Mouse (Mus musculus) MEL (cell line): ENCODE data around the gene Entpd5. TPM values are rescaled to one million over a fixed set of nuclear protein-coding genes. Genes with fewer than 3 reads are reported as not detected.

Experiments
- DNase-seq: peaks from one replicate; pipeline ENCODE4 v3.0.0; 2011; ENCODE audit warnings: low read depth, low spot score
- H3K27ac ChIP-seq: 2 replicates; pipeline ENCODE4 v1.5.1; 2012; ENCODE audit warnings: low read depth, mild to moderate bottlenecking, control low read depth, low read length, moderate library complexity; ENCODE audit not compliant: control insufficient read depth
- H3K27me3 ChIP-seq, 2 experiments: fragments of 150-350 bp in 1 of 2; sonication (generic) in 1 of 2; 2 replicates each; pipeline ENCODE4 v1.6.1; 2012; ENCODE audit warnings: low read length in 2 of 2, mild to moderate bottlenecking in 2 of 2, improper control_type of control experiment in 1 of 2, moderate library complexity in 1 of 2; ENCODE audit not compliant: insufficient read depth in 2 of 2, control insufficient read depth in 1 of 2
- H3K36me3 ChIP-seq, 2 experiments: 2 replicates each; pipeline ENCODE4 v1.6.1; 2012 to 2014; ENCODE audit warnings: low read length in 2 of 2, improper control_type of control experiment in 1 of 2, inconsistent platforms in 1 of 2, mild to moderate bottlenecking in 1 of 2; ENCODE audit not compliant: insufficient read depth in 2 of 2, control insufficient read depth in 1 of 2
- H3K4me1 ChIP-seq, 2 experiments: fragments of 150-350 bp in 1 of 2; sonication (generic) in 1 of 2; 2 replicates each; pipeline ENCODE4 v1.6.1; 2012; ENCODE audit warnings: low read length in 2 of 2, improper control_type of control experiment in 1 of 2, mild to moderate bottlenecking in 1 of 2; ENCODE audit not compliant: insufficient read depth in 2 of 2, control insufficient read depth in 1 of 2
- H3K4me3 ChIP-seq, 2 experiments: fragments of 150-350 bp in 1 of 2; sonication (generic) in 1 of 2; 2 replicates each; pipeline ENCODE4 v1.5.1; 2012; ENCODE audit warnings: low read depth in 2 of 2, low read length in 2 of 2, mild to moderate bottlenecking in 2 of 2, moderate library complexity in 2 of 2, control low read depth in 1 of 2, improper control_type of control experiment in 1 of 2; ENCODE audit not compliant: control insufficient read depth in 1 of 2, insufficient read depth in 1 of 2
- H3K79me2 ChIP-seq: 2 replicates; pipeline ENCODE4 v1.6.1; 2012; ENCODE audit warnings: mild to moderate bottlenecking, low read length, moderate library complexity; ENCODE audit not compliant: control insufficient read depth, poor library complexity, insufficient read depth
- H3K9ac ChIP-seq: 2 replicates; pipeline ENCODE4 v1.6.1; 2012; ENCODE audit warnings: low read depth, mild to moderate bottlenecking, control low read depth, low read length, moderate library complexity; ENCODE audit not compliant: control insufficient read depth, poor library complexity, severe bottlenecking
- H3K9me3 ChIP-seq: fragments of 150-350 bp; sonication (generic); replicated peaks from 2 replicates; pipeline ENCODE4 v1.6.1; 2012; ENCODE audit warnings: mild to moderate bottlenecking, low read length, improper control_type of control experiment, moderate library complexity; ENCODE audit not compliant: insufficient read depth
- BHLHE40 ChIP-seq: IDR thresholded peaks from 2 replicates; pipeline ENCODE4 v1.6.1; 2012; ENCODE audit warnings: low read depth, mild to moderate bottlenecking, inconsistent platforms, low read length, improper control_type of control experiment, borderline replicate concordance
- CHD1 ChIP-seq: IDR thresholded peaks from 2 replicates; pipeline ENCODE4 v1.6.1; 2012; ENCODE audit warnings: low read depth, mild to moderate bottlenecking, inconsistent platforms, low read length, improper control_type of control experiment
- CHD2 ChIP-seq: IDR thresholded peaks from 2 replicates; pipeline ENCODE4 v1.6.1; 2011; ENCODE audit warnings: low read length, improper control_type of control experiment
- CTCF ChIP-seq, 3 experiments: IDR thresholded peaks in 2 of 3; conservative IDR thresholded peaks in 1 of 3; 2 replicates each; pipeline ENCODE4 v1.5.1; 2011 to 2012; ENCODE audit warnings: low read length in 3 of 3, low read depth in 2 of 3, mild to moderate bottlenecking in 2 of 3, improper control_type of control experiment in 1 of 3, inconsistent platforms in 1 of 3, mixed read lengths in 1 of 3, moderate library complexity in 1 of 3; ENCODE audit not compliant: control insufficient read depth in 1 of 3, insufficient read depth in 1 of 3, poor library complexity in 1 of 3, severe bottlenecking in 1 of 3
- E2F4 ChIP-seq: IDR thresholded peaks from 2 replicates; pipeline ENCODE4 v1.6.1; 2011; ENCODE audit warnings: low read depth, low read length, improper control_type of control experiment, borderline replicate concordance
- ELF1 ChIP-seq: IDR thresholded peaks from 2 replicates; pipeline ENCODE4 v1.6.1; 2014; ENCODE audit warnings: low read depth, mild to moderate bottlenecking, inconsistent platforms, low read length, improper control_type of control experiment, moderate library complexity
- EP300 ChIP-seq, 2 experiments: IDR thresholded peaks; 2 replicates each; pipeline ENCODE4 v1.6.1; 2011; ENCODE audit warnings: improper control_type of control experiment in 2 of 2, low read length in 2 of 2, low read depth in 1 of 2, mild to moderate bottlenecking in 1 of 2
- ETS1 ChIP-seq: IDR thresholded peaks from 2 replicates; pipeline ENCODE4 v1.6.1; 2012; ENCODE audit warnings: low read depth, mild to moderate bottlenecking, inconsistent platforms, low read length, improper control_type of control experiment, moderate library complexity
- GABPA ChIP-seq: IDR thresholded peaks from 2 replicates; pipeline ENCODE4 v1.6.1; 2012; ENCODE audit warnings: low read depth, mild to moderate bottlenecking, inconsistent platforms, low read length, improper control_type of control experiment, moderate library complexity
- GATA1 ChIP-seq: IDR thresholded peaks from 2 replicates; pipeline ENCODE4 v1.6.1; 2011; ENCODE audit warnings: low read depth, low read length, improper control_type of control experiment
- HCFC1 ChIP-seq: IDR thresholded peaks from 2 replicates; pipeline ENCODE4 v1.6.1; 2012; ENCODE audit warnings: low read depth, mild to moderate bottlenecking, inconsistent platforms, low read length, improper control_type of control experiment, moderate library complexity
- JUND ChIP-seq: IDR thresholded peaks from 2 replicates; pipeline ENCODE4 v1.6.1; 2011; ENCODE audit warnings: low read depth, mild to moderate bottlenecking, improper control_type of control experiment, low read length
- KAT2A ChIP-seq: conservative IDR thresholded peaks from 2 replicates; pipeline ENCODE4 v1.6.1; 2012; ENCODE audit warnings: low read depth, low read length, improper control_type of control experiment, inconsistent platforms
- MAFK ChIP-seq: IDR thresholded peaks from 2 replicates; pipeline ENCODE4 v1.6.1; 2011; ENCODE audit warnings: low read depth, mild to moderate bottlenecking, low read length, improper control_type of control experiment, borderline replicate concordance
- MAX ChIP-seq: IDR thresholded peaks from 2 replicates; pipeline ENCODE4 v1.6.1; 2011; ENCODE audit warnings: low read length, improper control_type of control experiment
- MAZ ChIP-seq: IDR thresholded peaks from 2 replicates; pipeline ENCODE4 v1.6.1; 2012; ENCODE audit warnings: low read depth, mild to moderate bottlenecking, inconsistent platforms, low read length, improper control_type of control experiment
- MEF2A ChIP-seq: IDR thresholded peaks from 2 replicates; pipeline ENCODE4 v1.6.1; 2014; ENCODE audit warnings: low read depth, mild to moderate bottlenecking, inconsistent platforms, low read length, improper control_type of control experiment; ENCODE audit not compliant: poor library complexity, insufficient replicate concordance, severe bottlenecking; ENCODE audit errors: extremely low read depth
- MXI1 ChIP-seq: IDR thresholded peaks from 2 replicates; pipeline ENCODE4 v1.6.1; 2011; ENCODE audit warnings: mild to moderate bottlenecking, low read depth, low read length, improper control_type of control experiment
- MYC ChIP-seq: IDR thresholded peaks from 2 replicates; pipeline ENCODE4 v1.6.1; 2011; ENCODE audit warnings: low read depth, mild to moderate bottlenecking, low read length, improper control_type of control experiment, moderate library complexity
- NELFE ChIP-seq: IDR thresholded peaks from 2 replicates; pipeline ENCODE4 v1.6.1; 2011; ENCODE audit warnings: low read depth, low read length, improper control_type of control experiment
- NRF1 ChIP-seq: IDR thresholded peaks from 2 replicates; pipeline ENCODE4 v1.6.1; 2014; ENCODE audit warnings: low read depth, mild to moderate bottlenecking, inconsistent platforms, low read length, improper control_type of control experiment, moderate library complexity; ENCODE audit not compliant: poor library complexity, insufficient read depth, severe bottlenecking
- POLR2A ChIP-seq, 2 experiments: IDR thresholded peaks; 2 replicates each; pipeline ENCODE4 v1.6.1; 2011 to 2012; ENCODE audit warnings: low read length in 2 of 2, mild to moderate bottlenecking in 2 of 2, control low read depth in 1 of 2, improper control_type of control experiment in 1 of 2, low read depth in 1 of 2, moderate library complexity in 1 of 2; ENCODE audit not compliant: control insufficient read depth in 1 of 2, insufficient read depth in 1 of 2, poor library complexity in 1 of 2
- POLR2AphosphoS2 ChIP-seq: IDR thresholded peaks from 2 replicates; pipeline ENCODE4 v1.6.1; 2011; ENCODE audit warnings: low read length, improper control_type of control experiment
- POLR2AphosphoS5 ChIP-seq: IDR thresholded peaks from 2 replicates; pipeline ENCODE4 v1.6.1; 2012; ENCODE audit warnings: low read depth, borderline replicate concordance, mild to moderate bottlenecking, inconsistent platforms, low read length, moderate library complexity, mixed read lengths
- RAD21 ChIP-seq: IDR thresholded peaks from 2 replicates; pipeline ENCODE4 v1.6.1; 2011; ENCODE audit warnings: mild to moderate bottlenecking, low read depth, low read length, improper control_type of control experiment
- RCOR1 ChIP-seq: IDR thresholded peaks from 2 replicates; pipeline ENCODE4 v1.6.1; 2012; ENCODE audit warnings: low read depth, mild to moderate bottlenecking, inconsistent platforms, low read length, improper control_type of control experiment
- SIN3A ChIP-seq: IDR thresholded peaks from 2 replicates; pipeline ENCODE4 v1.6.1; 2012; ENCODE audit warnings: low read length, improper control_type of control experiment, inconsistent platforms
- SMC3 ChIP-seq: IDR thresholded peaks from 2 replicates; pipeline ENCODE4 v1.6.1; 2011; ENCODE audit warnings: low read depth, low read length, improper control_type of control experiment
- TAL1 ChIP-seq: IDR thresholded peaks from 2 replicates; pipeline ENCODE4 v1.6.1; 2012; ENCODE audit warnings: mild to moderate bottlenecking, inconsistent platforms, low read length, moderate library complexity, mixed read lengths
- TBP ChIP-seq: IDR thresholded peaks from 2 replicates; pipeline ENCODE4 v1.8.0; 2011; ENCODE audit warnings: low read depth, low read length, improper control_type of control experiment
- TCF12 ChIP-seq: IDR thresholded peaks from 2 replicates; pipeline ENCODE4 v1.6.1; 2014; ENCODE audit warnings: low read depth, mild to moderate bottlenecking, inconsistent platforms, low read length, improper control_type of control experiment, moderate library complexity
- UBTF ChIP-seq: IDR thresholded peaks from 2 replicates; pipeline ENCODE4 v1.6.1; 2012; ENCODE audit warnings: low read depth, mild to moderate bottlenecking, inconsistent platforms, low read length, improper control_type of control experiment, moderate library complexity, borderline replicate concordance; ENCODE audit not compliant: insufficient read depth
- USF1 ChIP-seq: IDR thresholded peaks from 2 replicates; pipeline ENCODE4 v1.6.1; 2014; ENCODE audit warnings: low read depth, mild to moderate bottlenecking, inconsistent platforms, low read length, improper control_type of control experiment, moderate library complexity
- USF2 ChIP-seq, 2 experiments: IDR thresholded peaks; 2 replicates each; pipeline ENCODE4 v1.6.1; 2011 to 2012; ENCODE audit warnings: improper control_type of control experiment in 2 of 2, low read length in 2 of 2, borderline replicate concordance in 1 of 2, inconsistent platforms in 1 of 2, low read depth in 1 of 2, mild to moderate bottlenecking in 1 of 2; ENCODE audit not compliant: insufficient read depth in 1 of 2
- ZC3H11A ChIP-seq: IDR thresholded peaks from 2 replicates; pipeline ENCODE4 v1.6.1; 2012; ENCODE audit warnings: low read depth, mild to moderate bottlenecking, inconsistent platforms, low read length, improper control_type of control experiment
- ZNF384 ChIP-seq: IDR thresholded peaks from 2 replicates; pipeline ENCODE4 v1.6.1; 2012; ENCODE audit warnings: low read depth, mild to moderate bottlenecking, inconsistent platforms, low read length, improper control_type of control experiment
- polyA plus RNA-seq, 2 experiments: library from polyadenylated mRNA; stranded (reverse) in 1 of 2; unstranded in 1 of 2; fragments of >175 nt in 1 of 2; fragments of >200 nt in 1 of 2; gene quantifications; 2 replicates each; pipeline versions ENCODE4 v1.2.1 to v1.2.4; 2012; ENCODE audit warnings: low replicate concordance in 2 of 2, low read depth in 1 of 2; ENCODE audit not compliant: insufficient read length in 2 of 2, insufficient read depth in 1 of 2, missing spikeins in 1 of 2
- total RNA-seq: library from RNA; depleted of rRNA; stranded (reverse); fragments of 300-350 nt; gene quantifications from 2 replicates; pipeline ENCODE4 v1.2.3, GENCODE M21; 2012

The Entpd5 gene
- total and polyA plus RNA-seq, 3 experiments = 5.7 to 12.8 TPM; not detected in 1

DNA sequence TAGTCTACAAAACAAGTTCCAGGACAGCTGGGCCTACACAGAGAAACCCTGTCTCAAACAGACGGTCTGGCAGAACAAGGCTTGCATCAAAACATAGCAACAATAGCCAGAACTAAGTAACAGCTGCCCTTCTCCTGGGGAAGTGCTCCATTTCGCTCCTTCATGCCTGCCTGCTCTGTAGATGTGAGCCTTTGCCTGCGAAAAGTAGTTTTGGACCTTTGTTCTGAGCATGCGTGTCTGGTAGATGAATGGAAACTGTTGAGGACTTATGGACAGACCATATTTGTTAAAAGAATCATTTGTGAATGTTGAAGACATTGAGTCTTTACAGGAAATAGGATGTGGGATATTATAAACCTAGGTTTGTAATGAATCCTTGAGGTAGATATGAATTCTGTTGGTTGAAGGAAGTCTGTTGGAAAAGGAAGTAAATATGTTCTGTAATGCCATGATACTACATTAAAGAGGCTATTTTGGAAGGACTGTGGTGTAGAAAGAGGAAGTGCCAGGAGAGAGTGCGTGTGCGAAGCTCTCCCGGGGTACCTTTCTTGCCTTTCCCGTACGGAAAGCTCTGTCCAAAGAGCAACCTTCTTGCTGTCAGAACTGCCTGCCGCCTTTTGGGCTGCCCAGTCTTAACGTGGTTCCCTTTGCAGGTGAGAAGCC is 71.7 kb downstream of the Entpd5 start:
- Histone ChIP-seq H3K36me3 (peaks cover 17 to 28% of the 10 kb centered on the region in 2 experiments), H3K9me3 (no peaks in the 10 kb centered on the region), H3K4me1 (peaks cover 9 to 10% of the 10 kb centered on the region in 2 experiments), H3K79me2 (no peaks in the 10 kb centered on the region), H3K27me3 (no peaks in the 10 kb centered on the region), H3K9ac (0 out of 2 replicates have a peak overlapping the region, but pooled peaks have one; percentile 31), H3K4me3 (no peak overlapping the region), H3K27ac (peak overlapping the region; percentile 51)
- DNase-seq = peak; percentile 78
- TF ChIP-seq MAX (0 out of 2 replicates have a peak, but pooled peaks have one; percentile 19), CHD1 (no peak), RCOR1 (peak; percentile 76), BHLHE40 (no peak), CHD2 (no peak), ELF1 (peak; percentile 50; the same call in 1 of the 2 replicates), ZNF384 (no peak), MAZ (no peak), CTCF (IDR thresholded peaks at IDR 0.05 in 2 of 3, conservative IDR thresholded peaks at IDR 0.05 in 1 of 3; ENCODE audit: control insufficient read depth in 1 of 3, insufficient read depth in 1 of 3, low read depth in 2 of 3, low read length in 3 of 3, poor library complexity in 1 of 3, severe bottlenecking in 1 of 3) (no peak), KAT2A (no peak), TCF12 (peak; percentile 83), RAD21 (no peak), POLR2AphosphoS2 (no peak), MXI1 (peak; percentile 25; the same call in 1 of the 2 replicates), TBP (no peak), ETS1 (0 out of 2 replicates have a peak, but pooled peaks have one; percentile 33), E2F4 (no peak), MAFK (no peak), JUND (no peak), UBTF (no peak), NELFE (no peak), NRF1 (peak; percentile 16; the same call in 1 of the 2 replicates), TAL1 (peak; percentile 61), EP300 (IDR thresholded peaks at IDR 0.05; ENCODE audit: low read depth in 1 of 2, low read length in 2 of 2) (peak; percentile 90 to 96), POLR2AphosphoS5 (no peak), ZC3H11A (no peak), MEF2A (peak; percentile 67; the same call in 1 of the 2 replicates), POLR2A (IDR thresholded peaks at IDR 0.05; ENCODE audit: control insufficient read depth in 1 of 2, insufficient read depth in 1 of 2, low read depth in 1 of 2, low read length in 2 of 2, poor library complexity in 1 of 2) (no peak), SIN3A (peak; percentile 70), MYC (peak; percentile 46; the same call in 1 of the 2 replicates), GABPA (no peak), SMC3 (no peak), USF2 (IDR thresholded peaks at IDR 0.05; ENCODE audit: borderline replicate concordance in 1 of 2, insufficient read depth in 1 of 2, low read depth in 1 of 2, low read length in 2 of 2) (no peak), GATA1 (peak; percentile 75), USF1 (no peak), HCFC1 (no peak)
